Mouse (Mus musculus): ENCODE measurements around the gene Chst10. TPM values are rescaled to one million over a fixed set of nuclear protein-coding genes. Genes with fewer than 3 reads are reported as not detected.

Gene Chst10
- polyA plus RNA-seq, 1 experiment = 0.22 TPM

DNA sequence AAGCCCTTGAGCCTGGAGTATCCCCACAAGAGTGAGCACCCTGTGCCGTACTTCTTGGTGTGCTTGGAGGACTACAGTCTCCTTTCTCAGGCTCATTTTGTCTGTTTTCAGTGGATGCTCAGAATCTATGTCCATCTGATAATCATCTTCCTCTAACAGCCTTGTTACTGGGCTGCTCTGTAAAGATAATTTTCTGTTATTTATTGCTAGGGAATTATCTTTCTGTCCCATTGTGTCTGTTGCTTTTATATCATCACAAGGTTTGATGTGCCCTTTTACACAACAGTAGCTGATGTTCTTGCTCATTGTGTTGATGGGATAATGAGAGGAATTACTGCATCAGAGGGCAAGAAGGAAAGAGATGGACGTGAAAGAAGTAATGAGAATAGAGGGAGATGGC lies 45.7 kb downstream of the Chst10 start:
- no peak for DNase-seq
- no peaks in the 10 kb centered on the region for H3K36me3 ChIP-seq (ENCODE audit: control insufficient read depth, insufficient read depth, low read length)
- no peak overlapping the region for H3K4me3 ChIP-seq (ENCODE audit: insufficient read depth, low read depth, low read length)
- H3K4me1 ChIP-seq (ENCODE audit: control insufficient read depth, insufficient read depth, low read length) = no peaks in the 10 kb centered on the region
- no peak for TF ChIP-seq CTCF (conservative IDR thresholded peaks at IDR 0.05; ENCODE audit: insufficient read depth, insufficient read length, low read depth, low read length)
- TF ChIP-seq POLR2A (IDR thresholded peaks at IDR 0.05; ENCODE audit: low read depth, low read length) = no peak
- no peak overlapping the region for H3K27ac ChIP-seq (ENCODE audit: insufficient read depth, low read depth, low read length)
- no peaks in the 10 kb centered on the region for H3K27me3 ChIP-seq (replicated peaks; ENCODE audit: control insufficient read depth, insufficient read depth, low read length)
- 60% methylated on average over 2 of the region's 2 CpGs for WGBS

- DNase-seq = no peak
- WGBS = 87% methylated on average over 2 of the region's 2 CpGs
- TF ChIP-seq POLR2A (IDR thresholded peaks at IDR 0.05; ENCODE audit: low read depth, low read length) (no peak), CTCF (conservative IDR thresholded peaks at IDR 0.05; ENCODE audit: insufficient read depth, insufficient read length, low read depth, low read length) (no peak)
Observed at GRCm38 (mm10) chr1:38850650-38851049, 47.3 kb downstream of the Chst10 start.

DNA sequence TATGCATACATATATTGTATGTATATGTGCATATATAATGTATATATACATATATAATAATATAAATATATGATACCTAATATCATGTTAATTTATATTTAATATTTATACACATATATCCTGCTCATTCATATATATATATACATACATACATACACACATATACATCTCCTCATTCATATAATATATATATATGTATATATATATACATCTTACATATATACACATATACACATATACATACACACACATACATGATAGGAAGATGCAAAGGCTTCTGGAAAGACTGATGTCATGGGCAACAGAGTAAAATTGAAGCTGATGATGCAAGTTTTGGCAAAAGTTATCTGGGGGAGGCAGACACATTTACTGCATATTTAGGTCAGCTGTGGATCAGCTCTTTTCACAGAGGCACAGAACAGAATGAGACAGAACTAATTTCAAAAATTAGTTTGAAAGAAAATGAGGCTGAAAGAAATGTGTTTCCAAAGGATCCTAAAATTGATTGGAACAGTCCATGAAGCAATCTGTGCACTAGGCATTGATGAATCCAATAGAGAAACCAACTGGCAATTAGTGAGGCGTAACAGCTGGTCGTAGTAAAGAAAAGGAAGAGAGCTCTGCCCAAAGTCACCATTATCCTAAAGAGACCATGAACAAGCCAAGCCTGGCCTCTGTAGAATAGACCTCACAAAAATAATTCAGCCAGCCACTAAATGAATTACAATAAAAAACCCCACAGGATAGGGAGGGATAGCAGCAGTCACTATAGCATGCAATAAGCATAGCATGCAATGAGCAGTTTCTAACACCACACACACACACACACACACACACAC lies 49.3 kb downstream of the Chst10 start:
- DNase-seq = no peak
- H3K4me1 ChIP-seq (ENCODE audit: control insufficient read depth, insufficient read depth, low read length) = no peaks in the 10 kb centered on the region
- H3K4me3 ChIP-seq (ENCODE audit: insufficient read depth, low read depth, low read length) = no peak overlapping the region
- 64% methylated on average over 2 of the region's 2 CpGs for WGBS
- TF ChIP-seq POLR2A (IDR thresholded peaks at IDR 0.05; ENCODE audit: low read depth, low read length) (no peak), CTCF (conservative IDR thresholded peaks at IDR 0.05; ENCODE audit: insufficient read depth, insufficient read length, low read depth, low read length) (no peak)
- no peaks in the 10 kb centered on the region for H3K36me3 ChIP-seq (ENCODE audit: control insufficient read depth, insufficient read depth, low read length)
- no peaks in the 10 kb centered on the region for H3K27me3 ChIP-seq (replicated peaks; ENCODE audit: control insufficient read depth, insufficient read depth, low read length)
- H3K27ac ChIP-seq (ENCODE audit: insufficient read depth, low read depth, low read length) = no peak overlapping the region

More at GRCm38 (mm10) chr1:38850650-38851049, 47.3 kb downstream of the Chst10 start:
- Histone ChIP-seq H3K4me3 (ENCODE audit: insufficient read depth, low read depth, low read length) (no peak overlapping the region), H3K4me1 (ENCODE audit: control insufficient read depth, insufficient read depth, low read length) (no peaks in the 10 kb centered on the region), H3K27me3 (replicated peaks; ENCODE audit: control insufficient read depth, insufficient read depth, low read length) (no peaks in the 10 kb centered on the region), H3K36me3 (ENCODE audit: control insufficient read depth, insufficient read depth, low read length) (no peaks in the 10 kb centered on the region), H3K27ac (ENCODE audit: insufficient read depth, low read depth, low read length) (no peak overlapping the region)

GRCm38 (mm10) chr1:38847975-38848374 lies 50.0 kb downstream of the Chst10 start:
- H3K4me1 ChIP-seq (ENCODE audit: control insufficient read depth, insufficient read depth, low read length) = no peaks in the 10 kb centered on the region
- H3K27ac ChIP-seq (ENCODE audit: insufficient read depth, low read depth, low read length) = no peak overlapping the region
- H3K27me3 ChIP-seq (replicated peaks; ENCODE audit: control insufficient read depth, insufficient read depth, low read length) = no peaks in the 10 kb centered on the region
- DNase-seq = no peak
- no peak for TF ChIP-seq POLR2A (IDR thresholded peaks at IDR 0.05; ENCODE audit: low read depth, low read length)
- TF ChIP-seq CTCF (conservative IDR thresholded peaks at IDR 0.05; ENCODE audit: insufficient read depth, insufficient read length, low read depth, low read length) = no peak
- H3K4me3 ChIP-seq (ENCODE audit: insufficient read depth, low read depth, low read length) = no peak overlapping the region
- WGBS = 29% methylated on average over 11 of the region's 11 CpGs
- H3K36me3 ChIP-seq (ENCODE audit: control insufficient read depth, insufficient read depth, low read length) = no peaks in the 10 kb centered on the region

GRCm38 (mm10) chr1:38843275-38843674 lies 54.7 kb downstream of the Chst10 start:
- WGBS = 57% methylated on average over 4 of the region's 4 CpGs
- no peaks in the 10 kb centered on the region for H3K27me3 ChIP-seq (replicated peaks; ENCODE audit: control insufficient read depth, insufficient read depth, low read length)

DNA sequence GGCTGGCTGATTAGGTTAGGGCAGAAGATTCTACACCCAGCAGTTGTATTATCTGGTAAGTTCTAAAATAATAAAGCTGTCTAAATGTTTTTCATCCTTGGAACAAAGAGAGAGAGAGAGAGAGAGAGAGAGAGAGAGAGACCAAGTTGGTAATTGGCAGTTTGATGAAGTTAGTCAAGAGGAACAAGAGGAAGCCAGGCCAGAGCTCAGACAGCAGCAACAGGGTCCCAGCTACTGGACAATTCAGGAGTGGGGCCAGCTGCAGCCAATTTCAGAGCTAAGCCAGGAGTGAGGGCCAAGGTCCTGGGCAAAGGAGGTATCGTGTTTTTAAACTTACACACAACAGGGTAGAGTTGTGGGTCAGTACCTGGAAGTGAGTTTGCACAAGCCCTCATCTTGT lies 55.1 kb downstream of the Chst10 start:
- no peak for DNase-seq
- Histone ChIP-seq H3K27ac (ENCODE audit: insufficient read depth, low read depth, low read length) (no peak overlapping the region), H3K36me3 (ENCODE audit: control insufficient read depth, insufficient read depth, low read length) (no peaks in the 10 kb centered on the region), H3K4me1 (ENCODE audit: control insufficient read depth, insufficient read depth, low read length) (no peaks in the 10 kb centered on the region), H3K27me3 (replicated peaks; ENCODE audit: control insufficient read depth, insufficient read depth, low read length) (no peaks in the 10 kb centered on the region), H3K4me3 (ENCODE audit: insufficient read depth, low read depth, low read length) (no peak overlapping the region)
- TF ChIP-seq CTCF (conservative IDR thresholded peaks at IDR 0.05; ENCODE audit: insufficient read depth, insufficient read length, low read depth, low read length) (no peak), POLR2A (IDR thresholded peaks at IDR 0.05; ENCODE audit: low read depth, low read length) (no peak)
- 76% methylated on average over 1 of the region's 1 CpGs for WGBS

More at GRCm38 (mm10) chr1:38843275-38843674, 54.7 kb downstream of the Chst10 start:
- no peaks in the 10 kb centered on the region for H3K36me3 ChIP-seq (ENCODE audit: control insufficient read depth, insufficient read depth, low read length)
- H3K4me1 ChIP-seq (ENCODE audit: control insufficient read depth, insufficient read depth, low read length) = no peaks in the 10 kb centered on the region
- no peak overlapping the region for H3K4me3 ChIP-seq (ENCODE audit: insufficient read depth, low read depth, low read length)
- H3K27ac ChIP-seq (ENCODE audit: insufficient read depth, low read depth, low read length) = no peak overlapping the region
- no peak for TF ChIP-seq POLR2A (IDR thresholded peaks at IDR 0.05; ENCODE audit: low read depth, low read length)
- TF ChIP-seq CTCF (conservative IDR thresholded peaks at IDR 0.05; ENCODE audit: insufficient read depth, insufficient read length, low read depth, low read length) = no peak
- DNase-seq = no peak

- TF ChIP-seq CTCF (conservative IDR thresholded peaks at IDR 0.05; ENCODE audit: insufficient read depth, insufficient read length, low read depth, low read length) (no peak), POLR2A (IDR thresholded peaks at IDR 0.05; ENCODE audit: low read depth, low read length) (no peak)
Observed at GRCm38 (mm10) chr1:38839944-38840343, 58.0 kb downstream of the Chst10 start.

More at GRCm38 (mm10) chr1:38839944-38840343, 58.0 kb downstream of the Chst10 start:
- 21% methylated on average over 1 of the region's 1 CpGs for WGBS
- Histone ChIP-seq H3K27me3 (replicated peaks; ENCODE audit: control insufficient read depth, insufficient read depth, low read length) (no peaks in the 10 kb centered on the region; the same call in 1 of the 2 replicates), H3K36me3 (ENCODE audit: control insufficient read depth, insufficient read depth, low read length) (no peaks in the 10 kb centered on the region), H3K4me1 (ENCODE audit: control insufficient read depth, insufficient read depth, low read length) (no peaks in the 10 kb centered on the region), H3K4me3 (ENCODE audit: insufficient read depth, low read depth, low read length) (no peak overlapping the region), H3K27ac (ENCODE audit: insufficient read depth, low read depth, low read length) (no peak overlapping the region)
- no peak for DNase-seq
